Mouse (Mus musculus) stomach, embryonic 14.5 days (tissue): ENCODE results near the gene Nat8f5. TPM values are rescaled to one million over a fixed set of nuclear protein-coding genes. Genes with fewer than 3 reads are reported as not detected.
"Not testable (repeated sequence)": the region's sequence is repeated elsewhere in the genome, so short reads cannot be mapped to it uniquely, and the experiment has no call there.

Experiments used
- ATAC-seq: fragments of 200-750 bp; cut with Nextera tagmentation; 2 replicates; pipeline ENCODE4 v1.8.0; 2017; ENCODE audit warnings: low read depth, moderate TSS enrichment; ENCODE audit not compliant: insufficient number of reproducible peaks, insufficient read depth, low FRiP score
- H3K27ac ChIP-seq: fragments of 300-500 bp; sonication (generic); 2 replicates; pipeline ENCODE4 v1.5.1; 2014; ENCODE audit warnings: mild to moderate bottlenecking, low read length, moderate library complexity, mixed read lengths
- H3K27me3 ChIP-seq: fragments of 300-500 bp; sonication (generic); 2 replicates; pipeline ENCODE4 v1.6.1; 2014; ENCODE audit warnings: low read length, control low read depth, mixed read lengths; ENCODE audit not compliant: control insufficient read depth, insufficient read depth
- H3K36me3 ChIP-seq: fragments of 300-500 bp; sonication (generic); 2 replicates; pipeline ENCODE4 v1.6.1; 2014; ENCODE audit warnings: mild to moderate bottlenecking, control low read depth, low read length, moderate library complexity, mixed read lengths; ENCODE audit not compliant: control insufficient read depth, insufficient read depth
- H3K4me1 ChIP-seq: fragments of 300-500 bp; sonication (generic); 2 replicates; pipeline ENCODE4 v1.6.1; 2014; ENCODE audit warnings: low read length, control low read depth, mixed read lengths; ENCODE audit not compliant: control insufficient read depth, insufficient read depth
- H3K4me2 ChIP-seq: fragments of 300-500 bp; sonication (generic); replicated peaks from 2 replicates; pipeline ENCODE4 v1.6.1; 2014; ENCODE audit warnings: low read depth, low read length, control low read depth
- H3K4me3 ChIP-seq: fragments of 300-500 bp; sonication (generic); 2 replicates; pipeline ENCODE4 v1.5.1; 2014; ENCODE audit warnings: low read depth, low read length, control low read depth
- H3K9ac ChIP-seq: fragments of 300-500 bp; sonication (generic); replicated peaks from 2 replicates; pipeline ENCODE4 v1.6.1; 2014; ENCODE audit warnings: low read depth, mild to moderate bottlenecking, control low read depth, low read length, moderate library complexity, mixed read lengths
- H3K9me3 ChIP-seq: fragments of 300-500 bp; sonication (generic); 2 replicates; pipeline ENCODE4 v1.6.1; 2016; ENCODE audit warnings: low read depth, low read length, control low read depth; ENCODE audit not compliant: control insufficient read depth
- WGBS: fragments of 180-500 bp; shearing (Covaris S2); extraction: QIAGEN DNeasy Blood & Tissue Kit; methylation state at CpG from one replicate; pipeline ENCODE4 v1.1.7; 2014; 5-methylcytosine and 5-hydroxymethylcytosine counted together
- polyA plus RNA-seq: library from polyadenylated mRNA; unstranded; fragments of >200 nt; fragmentation: Nextera tagmentation; extraction: Ambion mirVana; gene quantifications from 2 replicates; pipeline ENCODE4 v1.2.1, GENCODE M21; 2014

The Nat8f5 gene
- polyA plus RNA-seq, 1 experiment from 2014 or later, result not detected

GRCm38 (mm10) chr6:85831796-85832321, 11.1 kb upstream of the Nat8f5 start, which contains the start of gene Nat8:
Nat8 (minus strand) TSS chr6:85832082.
- H3K9me3 ChIP-seq, result no peaks in the 10 kb centered on the region
- H3K4me2 ChIP-seq, result no peak within 1 kb of the TSS
- no peak for ATAC-seq
- no peaks in the 10 kb centered on the region for H3K27me3 ChIP-seq
- no peaks in the 10 kb centered on the region for H3K36me3 ChIP-seq
- H3K27ac ChIP-seq, result no peak within 1 kb of the TSS
- H3K4me3 ChIP-seq, result no peak within 1 kb of the TSS
- WGBS, result 58% methylated on average over 7 of the region's 7 CpGs
- H3K4me1 ChIP-seq, result no peaks in the 10 kb centered on the region
- no peak within 1 kb of the TSS for H3K9ac ChIP-seq

GRCm38 (mm10) chr6:85829462-85829861, 8.7 kb upstream of the Nat8f5 start:
- Histone ChIP-seq H3K27ac (no peak overlapping the region), H3K4me1 (no peaks in the 10 kb centered on the region)
- ATAC-seq, result no peak

GRCm38 (mm10) chr6:85825886-85826285, 5.1 kb upstream of the Nat8f5 start:
- no peak for ATAC-seq
- no peak overlapping the region for H3K4me2 ChIP-seq
- no peak overlapping the region for H3K9ac ChIP-seq
- WGBS, result 86% methylated on average over 2 of the region's 2 CpGs
- H3K27me3 ChIP-seq, result no peaks in the 10 kb centered on the region
- no peaks in the 10 kb centered on the region for H3K36me3 ChIP-seq
- H3K4me3 ChIP-seq, result no peak overlapping the region
- no peaks in the 10 kb centered on the region for H3K4me1 ChIP-seq
- H3K9me3 ChIP-seq, result no peaks in the 10 kb centered on the region
- H3K27ac ChIP-seq, result no peak overlapping the region

More at GRCm38 (mm10) chr6:85829462-85829861, 8.7 kb upstream of the Nat8f5 start:
- H3K9me3 ChIP-seq, result no peaks in the 10 kb centered on the region
- no peaks in the 10 kb centered on the region for H3K27me3 ChIP-seq
- 62% methylated on average over 1 of the region's 1 CpGs for WGBS
- H3K4me3 ChIP-seq, result no peak overlapping the region
- no peak overlapping the region for H3K4me2 ChIP-seq
- no peak overlapping the region for H3K9ac ChIP-seq
- H3K36me3 ChIP-seq, result no peaks in the 10 kb centered on the region

- 89% methylated on average over 1 of the region's 1 CpGs for WGBS
- Histone ChIP-seq H3K9ac (no peak overlapping the region), H3K27ac (no peak overlapping the region), H3K4me3 (no peak overlapping the region), H3K4me2 (no peak overlapping the region), H3K9me3 (no peaks in the 10 kb centered on the region), H3K27me3 (no peaks in the 10 kb centered on the region), H3K36me3 (no peaks in the 10 kb centered on the region), H3K4me1 (no peaks in the 10 kb centered on the region)
- no peak for ATAC-seq
Observed at GRCm38 (mm10) chr6:85823382-85824090, 2.8 kb upstream of the Nat8f5 start.

GRCm38 (mm10) chr6:85822286-85822685, 1.5 kb upstream of the Nat8f5 start:
- no peaks in the 10 kb centered on the region for H3K36me3 ChIP-seq
- H3K9ac ChIP-seq, result no peak overlapping the region
- H3K4me1 ChIP-seq, result no peaks in the 10 kb centered on the region
- H3K27ac ChIP-seq, result no peak overlapping the region
- H3K4me2 ChIP-seq, result no peak overlapping the region
- H3K9me3 ChIP-seq, result no peaks in the 10 kb centered on the region
- WGBS, result 83% methylated on average over 4 of the region's 4 CpGs
- H3K4me3 ChIP-seq, result no peak overlapping the region
- ATAC-seq, result no peak
- H3K27me3 ChIP-seq, result no peaks in the 10 kb centered on the region

GRCm38 (mm10) chr6:85818338-85818737, 2.4 kb downstream of the Nat8f5 start:
- Histone ChIP-seq H3K4me1 (no peaks in the 10 kb centered on the region), H3K9ac (no peak overlapping the region), H3K4me2 (no peak overlapping the region), H3K27me3 (no peaks in the 10 kb centered on the region), H3K4me3 (no peak overlapping the region), H3K36me3 (no peaks in the 10 kb centered on the region), H3K27ac (no peak overlapping the region), H3K9me3 (no peaks in the 10 kb centered on the region)
- no peak for ATAC-seq
- WGBS, result 50% methylated on average over 1 of the region's 1 CpGs

- no peaks in the 10 kb centered on the region for H3K4me1 ChIP-seq
- no peaks in the 10 kb centered on the region for H3K9me3 ChIP-seq
- no peaks in the 10 kb centered on the region for H3K36me3 ChIP-seq
- no peak for ATAC-seq
- whole genome bisulfite sequencing, result 84% methylated on average over 2 of the region's 2 CpGs
- no peak overlapping the region for H3K9ac ChIP-seq
- no peak overlapping the region for H3K4me3 ChIP-seq
- H3K27me3 ChIP-seq, result no peaks in the 10 kb centered on the region
- no peak overlapping the region for H3K4me2 ChIP-seq
- H3K27ac ChIP-seq, result no peak overlapping the region
Observed at GRCm38 (mm10) chr6:85813339-85813738, 7.4 kb downstream of the Nat8f5 start.

GRCm38 (mm10) chr6:85810942-85811537, 9.7 kb downstream of the Nat8f5 start:
- H3K27me3 ChIP-seq, H3K36me3 ChIP-seq, H3K4me1 ChIP-seq, H3K27ac ChIP-seq, H3K4me2 ChIP-seq, H3K9me3 ChIP-seq, H3K4me3 ChIP-seq, H3K9ac ChIP-seq, ATAC-seq: not testable (repeated sequence)
- WGBS, result 55% methylated on average over 2 of the region's 3 CpGs
